Comparison of ENCODE assay signal across 8 mouse cellular contexts in genomic region chr7:63319594-63319993, GRCm38 (mm10).
DNase-seq lines count a peak whose midpoint lies in the region; ATAC-seq lines count a peak whose summit lies in the region.

No protein-coding gene starts in this region.

- H3K27me3 ChIP-seq in forebrain, embryonic 16.5 days (replicated peaks; ENCODE audit: control insufficient read depth, insufficient read depth, low read length): no peaks in the 10 kb centered on the region

- no peaks in the 10 kb centered on the region for H3K9me3 ChIP-seq in forebrain, embryonic 16.5 days (ENCODE audit: control insufficient read depth, low read length)

- no peaks in the 10 kb centered on the region for H3K36me3 ChIP-seq in forebrain, embryonic 16.5 days (ENCODE audit: control insufficient read depth, insufficient read depth)

- no peak overlapping the region for H3K27ac ChIP-seq in forebrain, embryonic 16.5 days (ENCODE audit: low read length)

- peak; percentile 54 for ATAC-seq in forebrain, embryonic 16.5 days
- no peak for ATAC-seq in megakaryocyte-erythroid progenitor cell, adult 5-6 weeks (replicated peaks; ENCODE audit: low FRiP score, low TSS enrichment, poor library complexity, severe bottlenecking)

- H3K4me1 ChIP-seq in forebrain, embryonic 16.5 days (replicated peaks; ENCODE audit: control insufficient read depth, insufficient read depth, low read length): 0 out of 2 replicates have a peak, but pooled peaks cover 4% of the 10 kb centered on the region

- no peak overlapping the region for H3K4me2 ChIP-seq in forebrain, embryonic 16.5 days (ENCODE audit: low read length)

- peak; percentile 36 for DNase-seq in urinary bladder, postnatal 14 days (ENCODE audit: low spot score)
- no peak for DNase-seq in urinary bladder, adult 2 months (ENCODE audit: low spot score)
- DNase-seq in cerebellum, adult 11 months: peak; percentile 50
- peak; percentile 82 for DNase-seq in layer of hippocampus, adult 11-12 months (ENCODE audit: low spot score)
- peak; percentile 62 for DNase-seq in lung, postnatal 10 days
- peak; percentile 80 to 81 for DNase-seq in right cerebral cortex, adult 2 months (ENCODE audit: low spot score in 2 of 2)

- no peak overlapping the region for H3K9ac ChIP-seq in forebrain, embryonic 16.5 days (replicated peaks; ENCODE audit: low read depth, low read length)

- 1% methylated on average over 2 of the region's 2 CpGs for WGBS in forebrain, embryonic 16.5 days

- no peak overlapping the region for H3K4me3 ChIP-seq in forebrain, embryonic 16.5 days (replicated peaks; ENCODE audit: low read length)
